Mouse (Mus musculus) layer of hippocampus, postnatal 14 days (tissue): ENCODE measurements around the gene Akap1. TPM values are rescaled to one million over a fixed set of nuclear protein-coding genes. Genes with fewer than 3 reads are reported as not detected.
"Not testable (repeated sequence)": the region's sequence is repeated elsewhere in the genome, so short reads cannot be mapped to it uniquely, and the experiment has no call there.

ENCODE experiments used
- DNase-seq, 2 experiments: peaks; one replicate each; pipeline ENCODE4 v3.0.0; 2021 to 2022; ENCODE audit warnings: low spot score in 2 of 2, mixed read lengths in 1 of 2
- long read RNA-seq, 2 experiments: library from polyadenylated mRNA; stranded (forward); transcript quantifications; one replicate each; pipeline ENCODE4 v2.0.0; 2021
- total RNA-seq, 2 experiments: library from RNA; stranded (reverse); gene quantifications; 2 replicates each; pipeline ENCODE4 v1.2.3; 2021

Gene Akap1
- total RNA-seq: 10 to 100 TPM; 38.9 to 39.8 TPM
- long read RNA-seq, experiment 1, transcript Akap1-201 (11 exons, 3,758 nt): major isoform, 33 of 38 reads
- long read RNA-seq, experiment 1, partial matches to known transcripts: 5 of 38 reads
- long read RNA-seq, experiment 1, other reads (novel, unspliced or antisense): 0 of 38 reads
- long read RNA-seq, experiment 2, transcript Akap1-201 (11 exons, 3,758 nt): major isoform, 27 of 32 reads
- long read RNA-seq, experiment 2, partial matches to known transcripts: 3 of 32 reads
- long read RNA-seq, experiment 2, other reads (novel, unspliced or antisense): 2 of 32 reads

GRCm38 (mm10) chr11:88864458-88865197, at the start of gene Akap1:
Gene Akap1, minus strand, starts transcription at chr11:88864586.
- peak; percentile 95 to 97 for DNase-seq

- DNase-seq: peak in 1 of 2 experiments; percentile 14
These were observed 45.1 kb upstream of the Akap1 start for GRCm38 (mm10) chr11:88909388-88910036.

GRCm38 (mm10) chr11:88908557-88909211, 44.3 kb upstream of the Akap1 start:
- DNase-seq: peak; percentile 20 to 41

- no peak for DNase-seq
These were observed 43.5 kb upstream of the Akap1 start for GRCm38 (mm10) chr11:88907886-88908285.

DNA sequence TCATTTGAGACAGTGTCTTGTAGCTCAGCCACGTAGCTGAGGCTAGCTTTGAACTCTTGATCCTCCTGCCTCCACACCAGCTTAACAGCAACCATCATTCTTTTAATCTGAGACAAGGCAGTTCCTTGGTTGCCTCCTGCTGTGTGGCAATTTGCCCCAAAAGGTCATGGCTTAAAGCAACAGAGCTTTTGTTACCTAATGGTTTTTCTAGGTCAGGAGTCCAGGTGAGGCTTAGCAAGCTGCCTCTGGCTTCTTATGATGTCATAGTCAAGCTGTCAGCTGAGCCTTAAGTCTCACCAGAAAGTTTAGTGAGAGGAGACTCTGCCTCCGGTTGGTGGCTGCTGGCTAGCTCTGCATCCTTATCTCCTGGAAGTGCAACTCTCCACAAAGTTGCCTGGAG, 41.2 kb upstream of the Akap1 start:
- no peak for DNase-seq

- no peak for DNase-seq
These were observed 39.7 kb upstream of the Akap1 start for GRCm38 (mm10) chr11:88904080-88904479.

- no peak for DNase-seq
These were observed 38.4 kb upstream of the Akap1 start for GRCm38 (mm10) chr11:88902762-88903161.

DNA sequence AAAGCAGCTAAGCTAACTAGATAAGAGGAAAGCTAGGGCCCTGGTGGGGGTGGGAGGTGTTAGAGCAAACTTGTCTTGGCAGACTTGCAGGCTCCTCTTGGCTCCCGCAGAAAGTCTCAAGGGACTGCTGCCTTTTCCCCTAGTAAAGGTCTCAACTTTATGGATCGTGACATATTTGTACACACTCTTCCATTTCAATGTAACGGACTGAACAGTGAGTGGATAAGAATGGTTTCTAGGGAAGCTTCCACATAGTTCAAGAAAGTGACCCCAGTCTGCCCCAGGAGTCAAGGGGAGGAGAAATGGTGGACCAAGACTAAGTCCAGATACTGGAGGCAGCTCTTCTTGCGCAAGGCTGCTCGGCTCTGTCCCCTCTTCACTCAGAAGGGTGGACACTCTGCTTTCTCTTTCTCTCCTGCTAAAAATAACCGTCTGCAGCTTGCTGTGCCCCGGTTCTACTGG, 37.0 kb upstream of the Akap1 start:
- DNase-seq: no peak

GRCm38 (mm10) chr11:88899561-88899960, 35.2 kb upstream of the Akap1 start:
- no peak for DNase-seq

DNA sequence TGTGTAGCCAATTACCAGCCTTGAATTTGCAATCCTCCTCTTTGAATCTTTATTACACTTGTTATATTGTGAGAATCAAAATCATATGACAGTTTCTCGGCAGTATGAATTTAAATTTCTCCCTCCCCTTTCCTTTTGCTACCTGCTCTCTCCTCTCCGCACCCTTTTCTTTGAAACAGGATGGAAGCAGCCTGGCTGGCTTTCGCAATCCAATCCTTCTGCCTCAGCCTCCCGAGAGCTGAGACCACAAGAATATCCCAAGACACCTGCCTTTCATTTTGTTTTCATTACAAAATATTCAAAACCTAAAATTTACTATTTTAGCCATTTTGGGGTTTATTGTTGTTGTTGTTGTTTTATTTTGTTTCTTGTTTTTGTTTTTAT, 34.0 kb upstream of the Akap1 start:
- DNase-seq: no peak

DNA sequence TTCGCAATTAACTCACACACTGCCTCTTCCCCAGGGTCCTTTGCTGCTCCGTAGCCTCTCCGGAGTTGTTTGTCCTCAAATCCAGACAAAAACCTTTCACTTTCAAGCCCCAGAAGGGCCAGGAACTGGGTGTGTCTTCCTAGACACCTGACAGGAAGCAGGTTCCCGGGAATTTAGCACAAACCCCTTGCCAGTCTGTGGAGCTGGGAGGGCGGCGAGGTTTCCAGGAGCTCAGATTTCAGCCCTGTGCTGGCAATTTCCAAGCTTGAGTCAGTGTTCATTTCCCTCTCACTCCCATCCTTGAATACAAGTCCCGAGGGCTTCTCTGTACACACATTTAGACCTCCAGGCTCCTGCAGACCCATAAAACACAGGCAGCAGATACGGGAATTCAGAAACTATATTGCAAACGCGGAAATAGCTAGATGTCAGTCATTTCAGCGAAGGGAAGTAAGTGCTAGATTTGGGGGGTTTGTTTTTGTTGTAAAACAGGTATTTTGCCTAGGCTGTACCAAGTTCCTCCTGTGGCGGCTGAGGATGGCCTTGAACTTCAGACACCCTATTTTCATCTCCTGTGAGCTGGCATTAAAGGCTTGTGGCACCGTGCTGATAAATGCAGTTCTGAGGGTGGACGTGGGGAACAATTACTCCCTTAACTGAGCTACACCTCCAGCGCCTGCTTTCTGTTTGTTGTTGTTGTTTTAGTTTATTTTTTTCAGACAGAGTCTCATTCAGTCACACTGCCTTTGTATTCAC, 33.4 kb upstream of the Akap1 start:
- DNase-seq: no peak

GRCm38 (mm10) chr11:88895800-88896232, 31.4 kb upstream of the Akap1 start:
- peak; percentile 37 to 52 for DNase-seq

GRCm38 (mm10) chr11:88895235-88895634, 30.8 kb upstream of the Akap1 start:
- peak in 1 of 2 experiments; percentile 11 for DNase-seq

DNA sequence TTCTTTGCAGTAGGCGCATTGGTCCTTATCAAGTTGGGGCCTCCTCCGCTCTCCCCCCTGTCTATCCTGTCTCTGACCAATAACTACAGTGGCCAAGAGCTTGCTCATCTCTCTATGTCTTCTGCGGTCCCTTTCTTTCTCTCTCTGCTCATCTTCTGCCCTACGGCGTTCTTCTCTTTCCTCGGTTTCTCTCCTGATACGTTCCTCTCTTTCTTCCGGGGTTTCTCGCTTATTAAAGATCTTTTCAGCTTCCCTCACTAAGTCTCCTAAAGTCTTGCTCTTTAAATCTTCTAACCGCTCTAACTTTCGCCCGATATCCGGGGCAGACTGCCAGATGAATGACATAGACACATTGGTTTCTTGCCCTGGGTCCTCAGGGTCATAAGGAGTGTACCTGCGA, 29.9 kb upstream of the Akap1 start:
- not testable (repeated sequence) for DNase-seq

DNA sequence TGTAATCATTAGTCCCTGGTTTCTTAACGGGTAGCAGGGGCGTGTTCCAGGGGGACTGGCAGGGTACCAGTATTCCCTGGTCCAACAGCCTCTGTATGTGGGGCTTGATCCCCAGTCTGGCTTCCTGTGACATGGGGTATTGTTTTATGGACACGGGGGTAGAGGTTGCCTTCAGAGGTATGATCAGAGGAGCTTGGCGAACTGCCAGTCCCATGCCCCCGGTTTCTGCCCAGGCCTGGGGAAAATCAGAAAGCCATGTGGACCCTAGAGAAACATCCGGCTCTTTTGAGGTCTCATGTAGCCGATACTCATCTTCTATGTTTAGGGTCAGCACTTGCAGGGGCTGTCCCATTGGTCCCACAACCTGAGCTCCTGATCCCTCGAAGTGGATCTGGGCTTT, 29.1 kb upstream of the Akap1 start:
- not testable (repeated sequence) for DNase-seq

DNA sequence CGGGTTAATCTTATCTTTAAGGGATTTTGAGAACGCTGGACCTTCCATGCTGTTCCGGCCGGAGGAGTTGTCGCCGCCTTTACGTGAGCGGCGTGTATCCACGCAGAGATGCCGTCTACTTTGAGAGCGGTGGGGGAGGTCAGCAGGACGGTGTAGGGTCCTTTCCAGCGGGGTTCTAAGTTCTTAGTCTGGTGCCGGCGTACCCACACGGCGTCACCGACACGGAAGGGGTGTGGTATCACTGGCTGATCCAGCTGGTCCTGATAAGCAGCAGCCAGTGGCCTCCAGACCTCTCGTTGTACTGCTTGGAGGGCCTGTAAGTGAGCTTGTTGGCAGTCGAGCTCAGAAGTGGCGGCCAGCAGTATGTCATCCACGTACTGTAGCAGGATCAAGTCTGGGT, 28.4 kb upstream of the Akap1 start:
- not testable (repeated sequence) for DNase-seq

DNA sequence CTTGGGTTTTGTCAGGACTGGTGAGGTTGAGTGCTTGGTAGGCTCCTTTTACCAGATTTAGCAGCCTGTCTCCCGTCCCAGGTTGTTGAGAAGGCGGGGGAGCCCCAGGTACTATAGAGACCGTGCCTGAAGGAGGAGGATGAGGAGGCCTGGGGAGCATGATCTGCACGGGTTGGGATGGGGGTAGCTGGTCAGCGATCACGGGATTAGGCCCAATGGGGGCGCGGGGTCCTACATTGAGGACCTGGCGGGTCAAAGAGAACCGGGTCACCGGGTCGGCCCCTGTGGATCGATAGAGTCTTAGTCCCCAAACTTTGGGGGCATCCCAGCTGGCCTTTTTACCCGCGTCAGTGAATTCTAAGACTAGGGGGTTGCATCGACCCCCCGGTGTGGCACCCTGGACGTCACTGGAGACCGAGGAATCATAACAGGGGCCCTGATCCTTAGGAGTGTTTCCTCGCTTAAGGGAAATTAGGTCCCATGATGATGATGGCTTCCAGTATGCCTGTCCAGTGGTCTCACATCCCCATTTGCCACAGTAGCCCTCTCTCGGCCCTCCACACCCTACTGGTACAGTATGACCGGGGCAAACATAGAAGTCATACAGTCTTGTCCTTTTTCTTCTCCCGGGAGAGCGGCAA, 27.7 kb upstream of the Akap1 start:
- DNase-seq: peak; percentile 42 to 46

DNA sequence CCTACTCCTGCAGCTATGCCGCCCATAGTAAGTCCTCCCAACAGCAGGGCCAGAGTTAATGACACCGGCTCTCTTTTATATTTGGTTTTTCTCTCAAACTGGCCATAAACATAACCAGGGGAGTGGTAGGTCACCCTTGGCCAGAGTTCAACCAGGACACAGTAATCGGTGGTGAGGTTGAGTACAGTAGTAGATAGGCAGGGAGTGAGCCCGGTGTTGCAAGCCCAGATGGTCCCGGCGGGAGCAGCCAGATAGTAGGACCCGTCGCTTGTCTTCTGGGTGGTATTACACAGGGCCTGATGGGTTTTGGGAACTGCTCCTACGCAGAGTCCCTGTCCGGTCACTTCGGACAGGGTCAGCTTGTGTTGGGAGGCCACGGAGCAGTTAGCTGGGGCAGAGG, 27.1 kb upstream of the Akap1 start:
- DNase-seq: peak; percentile 23 to 25

- not testable (repeated sequence) for DNase-seq
These were observed 26.5 kb upstream of the Akap1 start for GRCm38 (mm10) chr11:88890904-88891303.

DNA sequence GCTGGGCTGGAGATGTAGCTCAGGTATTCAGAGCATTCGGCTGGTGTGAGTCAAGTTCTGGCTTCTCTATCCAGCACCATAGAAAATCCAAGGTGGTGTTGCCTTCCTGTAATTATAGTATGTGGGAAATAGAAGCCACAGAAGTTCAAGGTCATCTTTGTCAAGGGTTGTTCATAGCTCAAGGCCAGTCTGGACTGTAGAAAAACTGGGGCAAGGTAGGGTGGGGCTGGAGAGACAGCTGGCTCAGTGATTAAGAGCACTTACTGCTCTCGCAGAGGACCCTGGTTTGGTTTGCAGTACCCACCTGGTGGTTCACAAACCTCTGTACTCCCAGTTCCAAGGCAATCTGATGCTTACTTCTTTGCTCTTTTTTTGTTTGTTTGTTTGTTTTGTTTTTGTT, 24.6 kb upstream of the Akap1 start:
- no peak for DNase-seq
